Mouse (Mus musculus) stomach, embryonic 15.5 days (tissue): Measurements from ENCODE around the gene Entr1. TPM values are rescaled to one million over a fixed set of nuclear protein-coding genes. Genes with fewer than 3 reads are reported as not detected.
A peak's percentile ranks its signal among the peaks of the same experiment; 100 is the strongest.

Source experiments
- ATAC-seq: fragments of 200-750 bp; cut with Nextera tagmentation; 2 replicates; pipeline ENCODE4 v1.8.0; 2017; ENCODE audit warnings: low read depth, moderate number of reproducible peaks, moderate TSS enrichment; ENCODE audit not compliant: insufficient read depth, low FRiP score
- H3K27ac ChIP-seq: fragments of 300-500 bp; sonication (generic); 2 replicates; pipeline ENCODE4 v1.5.1; 2015; ENCODE audit warnings: mild to moderate bottlenecking, inconsistent platforms
- H3K27me3 ChIP-seq: fragments of 300-500 bp; sonication (generic); replicated peaks from 2 replicates; pipeline ENCODE4 v1.6.1; 2015; ENCODE audit warnings: inconsistent platforms
- H3K36me3 ChIP-seq: fragments of 300-500 bp; sonication (generic); 2 replicates; pipeline ENCODE4 v1.6.1; 2015; ENCODE audit warnings: inconsistent platforms
- H3K4me1 ChIP-seq: fragments of 300-500 bp; sonication (generic); 2 replicates; pipeline ENCODE4 v1.6.1; 2015; ENCODE audit warnings: inconsistent platforms
- H3K4me2 ChIP-seq: fragments of 300-500 bp; sonication (generic); 2 replicates; pipeline ENCODE4 v1.6.1; 2015; ENCODE audit warnings: mild to moderate bottlenecking, inconsistent platforms
- H3K4me3 ChIP-seq: fragments of 300-500 bp; sonication (generic); replicated peaks from 2 replicates; pipeline ENCODE4 v1.5.1; 2015; ENCODE audit warnings: inconsistent platforms
- H3K9ac ChIP-seq: fragments of 300-500 bp; sonication (generic); 2 replicates; pipeline ENCODE4 v1.6.1; 2015; ENCODE audit warnings: inconsistent platforms
- H3K9me3 ChIP-seq: fragments of 300-500 bp; sonication (generic); 2 replicates; pipeline ENCODE4 v1.6.1; 2016; ENCODE audit warnings: inconsistent platforms
- WGBS: fragments of 180-500 bp; shearing (Covaris S2); methylation state at CpG from one replicate; pipeline ENCODE4 v1.1.7; 2015; 5-methylcytosine and 5-hydroxymethylcytosine counted together
- polyA plus RNA-seq: library from polyadenylated mRNA; unstranded; fragments of >200 nt; fragmentation: Nextera tagmentation; extraction: Ambion mirVana; gene quantifications from 2 replicates; pipeline ENCODE4 v1.2.1, GENCODE M21; 2015

Entr1 gene
- polyA plus RNA-seq, 1 experiment from 2014 or later: 103 TPM

GRCm38 (mm10) chr2:26409362-26409761 is 20.2 kb upstream of the Entr1 start:
- Histone ChIP-seq H3K9me3 (no peaks in the 10 kb centered on the region), H3K9ac (no peak overlapping the region), H3K4me2 (peak overlapping the region; percentile 35; the same call in 1 of the 2 replicates), H3K27me3 (no peaks in the 10 kb centered on the region), H3K4me3 (peak overlapping the region; percentile 96; the same call in 1 of the 2 replicates), H3K36me3 (peaks cover 40% of the 10 kb centered on the region), H3K4me1 (peaks cover 37% of the 10 kb centered on the region), H3K27ac (no peak overlapping the region)
- no peak for ATAC-seq
- WGBS: 54% methylated on average over 3 of the region's 3 CpGs

DNA sequence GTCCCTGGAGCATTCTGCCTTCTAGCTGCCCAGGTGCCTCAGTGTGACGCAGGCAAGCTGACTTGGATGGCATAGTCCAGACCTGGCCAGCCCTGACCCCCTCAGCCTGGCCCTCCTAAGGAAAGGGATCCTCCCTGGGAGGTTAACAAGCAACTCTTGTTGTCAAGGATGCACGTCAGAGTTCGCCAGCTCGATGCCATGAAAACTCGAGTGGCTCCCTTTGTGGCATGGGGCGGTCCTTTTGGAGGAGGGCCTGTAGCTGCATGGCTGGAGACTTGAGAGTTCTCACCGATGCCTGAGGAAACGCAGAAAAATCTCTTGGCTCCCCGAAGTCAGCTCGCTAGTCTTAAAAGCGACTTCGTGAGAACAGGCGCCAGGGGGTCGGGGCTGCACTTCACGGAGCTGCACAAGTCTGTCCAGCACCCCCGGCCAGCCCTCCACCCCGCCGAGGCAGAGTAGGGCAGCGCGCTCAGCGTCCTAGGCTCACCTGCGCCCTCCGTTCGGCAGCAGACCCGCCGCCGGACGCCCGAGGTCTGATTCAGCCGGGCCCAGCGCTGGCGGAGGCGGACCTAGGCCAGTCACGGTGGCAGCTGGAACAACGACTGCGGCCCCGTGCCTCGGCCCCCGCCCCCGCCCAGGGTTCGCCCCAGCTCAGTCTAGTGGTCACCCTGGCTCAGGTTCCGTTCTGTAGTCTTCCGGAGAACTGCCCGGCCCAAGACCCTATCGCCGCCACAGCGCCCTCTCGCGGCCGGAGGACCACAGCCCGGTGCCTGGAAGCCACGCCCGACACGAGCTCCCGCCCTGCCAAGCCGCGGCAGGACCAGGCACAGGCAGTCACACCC is 19.6 kb upstream of the Entr1 start, which contains the start of gene Inpp5e:
TSS of gene Inpp5e (minus strand) at position 689 of the 842 bp plus-strand sequence.
- Histone ChIP-seq H3K4me3 (peak within 1 kb of the TSS; percentile 96), H3K27ac (peak within 1 kb of the TSS; percentile 77), H3K4me2 (peak within 1 kb of the TSS; percentile 93), H3K4me1 (peaks cover 37% of the 10 kb centered on the region), H3K9me3 (no peaks in the 10 kb centered on the region), H3K36me3 (peaks cover 34% of the 10 kb centered on the region), H3K9ac (peak within 1 kb of the TSS; percentile 96), H3K27me3 (no peaks in the 10 kb centered on the region)
- ATAC-seq: peak; percentile 93
- 0% methylated on average over 57 of the region's 57 CpGs for WGBS

GRCm38 (mm10) chr2:26403306-26403705 is 14.2 kb upstream of the Entr1 start:
- Histone ChIP-seq H3K4me1 (peaks cover 31% of the 10 kb centered on the region), H3K36me3 (peaks cover 30% of the 10 kb centered on the region), H3K9me3 (no peaks in the 10 kb centered on the region), H3K4me2 (no peak overlapping the region), H3K27ac (no peak overlapping the region), H3K4me3 (no peak overlapping the region), H3K9ac (no peak overlapping the region), H3K27me3 (no peaks in the 10 kb centered on the region)
- ATAC-seq: no peak
- WGBS: 72% methylated on average over 8 of the region's 8 CpGs

DNA sequence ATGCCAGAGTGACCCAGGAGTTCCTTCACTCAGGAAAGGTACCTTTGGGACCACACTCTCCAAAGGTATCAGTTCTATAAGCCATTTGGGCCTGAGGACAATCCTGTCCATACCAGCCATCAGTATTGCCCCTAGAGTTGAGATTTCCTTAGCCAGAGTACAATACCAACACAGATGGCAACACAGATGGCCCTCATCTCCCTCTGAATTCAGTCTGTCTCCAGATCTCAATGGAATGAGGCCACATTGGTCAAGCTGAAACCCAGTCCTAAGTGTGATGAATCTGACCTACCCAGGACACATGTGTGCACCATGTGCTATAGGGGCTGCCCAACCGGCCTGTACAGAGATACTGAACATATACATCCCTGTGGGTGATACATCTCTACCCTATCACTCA is 13.1 kb upstream of the Entr1 start:
- ATAC-seq: no peak
- Histone ChIP-seq H3K36me3 (peaks cover 38% of the 10 kb centered on the region), H3K9ac (no peak overlapping the region)

GRCm38 (mm10) chr2:26401023-26401422 is 11.9 kb upstream of the Entr1 start:
- ATAC-seq: no peak
- H3K27ac ChIP-seq: no peak overlapping the region
- no peaks in the 10 kb centered on the region for H3K27me3 ChIP-seq
- H3K9me3 ChIP-seq: no peaks in the 10 kb centered on the region
- H3K9ac ChIP-seq: no peak overlapping the region
- no peak overlapping the region for H3K4me2 ChIP-seq
- 82% methylated on average over 4 of the region's 4 CpGs for WGBS
- H3K36me3 ChIP-seq: peaks cover 48% of the 10 kb centered on the region
- peaks cover 10% of the 10 kb centered on the region; the same call in 1 of the 2 replicates for H3K4me1 ChIP-seq
- H3K4me3 ChIP-seq: no peak overlapping the region

More for the DNA sequence above, 13.1 kb upstream of the Entr1 start:
- H3K9me3 ChIP-seq: no peaks in the 10 kb centered on the region
- no peaks in the 10 kb centered on the region for H3K27me3 ChIP-seq
- WGBS: 81% methylated on average over 1 of the region's 1 CpGs
- no peak overlapping the region for H3K27ac ChIP-seq
- peaks cover 21% of the 10 kb centered on the region for H3K4me1 ChIP-seq
- H3K4me2 ChIP-seq: no peak overlapping the region
- no peak overlapping the region for H3K4me3 ChIP-seq

GRCm38 (mm10) chr2:26400296-26400695 is 11.2 kb upstream of the Entr1 start:
- Histone ChIP-seq H3K4me3 (no peak overlapping the region), H3K27ac (no peak overlapping the region), H3K36me3 (peaks cover 55% of the 10 kb centered on the region), H3K27me3 (no peaks in the 10 kb centered on the region), H3K4me1 (peaks cover 2% of the 10 kb centered on the region; the same call in 1 of the 2 replicates), H3K9ac (no peak overlapping the region), H3K9me3 (no peaks in the 10 kb centered on the region), H3K4me2 (no peak overlapping the region)
- no peak for ATAC-seq
- 83% methylated on average over 5 of the region's 5 CpGs for WGBS

GRCm38 (mm10) chr2:26399647-26400046 is 10.5 kb upstream of the Entr1 start:
- no peak overlapping the region for H3K4me3 ChIP-seq
- H3K4me1 ChIP-seq: no peaks in the 10 kb centered on the region
- no peaks in the 10 kb centered on the region for H3K9me3 ChIP-seq
- H3K4me2 ChIP-seq: no peak overlapping the region
- H3K36me3 ChIP-seq: peaks cover 62% of the 10 kb centered on the region
- no peak overlapping the region for H3K27ac ChIP-seq
- 71% methylated on average over 5 of the region's 5 CpGs for WGBS
- no peaks in the 10 kb centered on the region for H3K27me3 ChIP-seq
- H3K9ac ChIP-seq: no peak overlapping the region
- ATAC-seq: no peak

GRCm38 (mm10) chr2:26398978-26399377 is 9.9 kb upstream of the Entr1 start:
- no peaks in the 10 kb centered on the region for H3K9me3 ChIP-seq
- 87% methylated on average over 8 of the region's 8 CpGs for WGBS
- H3K4me1 ChIP-seq: no peaks in the 10 kb centered on the region
- H3K27me3 ChIP-seq: no peaks in the 10 kb centered on the region
- H3K36me3 ChIP-seq: peaks cover 69% of the 10 kb centered on the region
- H3K4me2 ChIP-seq: no peak overlapping the region
- H3K9ac ChIP-seq: no peak overlapping the region
- H3K4me3 ChIP-seq: no peak overlapping the region
- H3K27ac ChIP-seq: no peak overlapping the region
- ATAC-seq: no peak

- H3K27me3 ChIP-seq: no peaks in the 10 kb centered on the region
- H3K4me2 ChIP-seq: no peak overlapping the region
- no peak overlapping the region for H3K4me3 ChIP-seq
- H3K27ac ChIP-seq: no peak overlapping the region
- WGBS: 89% methylated on average over 6 of the region's 6 CpGs
- peaks cover 3% of the 10 kb centered on the region for H3K4me1 ChIP-seq
- H3K9ac ChIP-seq: no peak overlapping the region
- no peaks in the 10 kb centered on the region for H3K9me3 ChIP-seq
- ATAC-seq: no peak
- H3K36me3 ChIP-seq: peaks cover 59% of the 10 kb centered on the region
Measured at GRCm38 (mm10) chr2:26391617-26392016, 2.5 kb upstream of the Entr1 start.

GRCm38 (mm10) chr2:26390954-26391353 is 1.8 kb upstream of the Entr1 start:
- H3K4me1 ChIP-seq: peaks cover 3% of the 10 kb centered on the region
- H3K36me3 ChIP-seq: peaks cover 61% of the 10 kb centered on the region
- H3K4me3 ChIP-seq: no peak overlapping the region
- 76% methylated on average over 3 of the region's 3 CpGs for WGBS
- ATAC-seq: no peak
- no peak overlapping the region for H3K9ac ChIP-seq
- H3K9me3 ChIP-seq: no peaks in the 10 kb centered on the region
- H3K27ac ChIP-seq: no peak overlapping the region
- H3K27me3 ChIP-seq: no peaks in the 10 kb centered on the region
- H3K4me2 ChIP-seq: no peak overlapping the region

DNA sequence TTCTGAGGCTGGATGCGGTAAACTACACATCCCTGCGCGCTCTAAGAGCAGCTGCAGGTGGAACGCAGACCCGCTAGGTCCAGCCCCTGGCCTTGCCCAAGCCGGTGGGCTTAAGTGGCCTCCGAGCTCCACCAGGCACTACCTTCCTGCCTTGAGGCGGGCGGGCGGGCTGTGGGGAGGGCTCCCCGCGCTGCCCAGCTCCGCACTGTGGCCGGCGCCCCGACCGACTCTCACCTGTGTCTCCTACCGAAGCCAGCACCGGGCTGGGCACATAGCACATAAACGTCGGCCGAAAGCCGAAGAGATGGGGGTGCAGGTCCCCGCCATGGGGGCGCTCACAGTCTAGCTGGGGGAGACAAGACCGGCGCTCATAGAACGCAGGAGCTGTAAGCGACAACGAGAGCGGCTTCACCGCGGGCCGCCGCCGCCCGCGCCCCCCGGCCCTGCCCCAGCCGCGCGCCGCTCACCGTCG is 398 bp downstream of the Entr1 start:
- peak; percentile 52 for ATAC-seq
- Histone ChIP-seq H3K9me3 (no peaks in the 10 kb centered on the region), H3K27ac (peak overlapping the region; percentile 55), H3K4me1 (peaks cover 3% of the 10 kb centered on the region), H3K4me2 (peak overlapping the region; percentile 84), H3K36me3 (peaks cover 51% of the 10 kb centered on the region), H3K4me3 (peak overlapping the region; percentile 91), H3K27me3 (no peaks in the 10 kb centered on the region), H3K9ac (peak overlapping the region; percentile 70)
- under 1% methylated on average over 36 of the region's 45 CpGs for WGBS

DNA sequence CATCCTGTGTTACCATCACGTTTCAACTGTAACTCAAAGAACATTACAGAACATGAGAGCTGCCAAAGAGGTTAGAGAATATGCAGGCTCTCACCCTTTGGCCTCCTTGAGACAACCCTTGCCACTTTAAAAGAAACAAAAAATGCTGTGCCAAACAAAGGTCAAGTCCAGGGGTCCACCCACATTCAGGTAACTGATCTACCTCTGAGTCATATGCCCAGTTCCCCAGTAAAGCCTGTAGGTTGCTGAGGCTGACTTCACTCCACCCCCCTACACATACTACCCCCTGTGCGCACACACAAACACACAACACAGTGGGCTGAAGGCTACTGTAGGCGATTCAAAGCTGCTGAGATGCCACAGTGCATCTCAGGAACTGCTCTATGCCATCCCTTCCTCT is 1.4 kb downstream of the Entr1 start:
- Histone ChIP-seq H3K36me3 (peaks cover 51% of the 10 kb centered on the region), H3K9ac (no peak overlapping the region), H3K4me1 (peaks cover 3% of the 10 kb centered on the region), H3K27ac (no peak overlapping the region), H3K4me2 (peak overlapping the region; percentile 84; the same call in 1 of the 2 replicates), H3K27me3 (no peaks in the 10 kb centered on the region), H3K9me3 (no peaks in the 10 kb centered on the region), H3K4me3 (0 out of 2 replicates have a peak overlapping the region, but pooled peaks have one; percentile 1)
- ATAC-seq: no peak
- WGBS: 86% methylated on average over 3 of the region's 3 CpGs
